In the genomic region with DNA sequence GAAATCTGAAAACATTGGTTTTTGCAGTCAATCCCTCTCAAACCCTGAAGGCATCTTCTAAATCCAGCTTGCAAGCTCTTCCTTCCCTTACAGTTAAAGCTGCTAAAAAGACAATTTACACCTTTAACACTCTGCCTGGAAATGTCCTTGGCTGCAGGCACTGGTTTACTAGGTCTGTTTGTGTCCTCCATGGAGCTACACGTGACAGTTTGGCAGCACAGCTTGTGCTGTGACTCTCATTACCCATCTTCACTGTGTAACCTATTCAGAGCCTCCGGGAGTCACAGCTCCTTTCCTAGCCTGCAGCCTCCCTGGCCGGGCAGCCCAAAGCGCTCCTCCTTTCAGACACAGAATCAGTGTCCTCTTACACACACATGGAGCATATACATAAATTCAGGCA, we compare ENCODE assay signal across 17 mouse cellular contexts. TPM values are rescaled to one million over a fixed set of nuclear protein-coding genes. Genes with fewer than 3 reads are reported as not detected.
DNase-seq lines count a peak whose midpoint lies in the region; ATAC-seq and TF ChIP-seq lines count a peak whose summit lies in the region.
"Had no signal": no experiment of that assay in that cellular context is flagged by ENCODE, and none has a peak within 500 bp of the region (broad histone marks: within the 10 kb centered on the region; RNA-seq: fewer than 3 reads in every experiment).

No protein-coding gene starts in this region.

- TF ChIP-seq POLR2A in kidney, adult 2 months (IDR thresholded peaks at IDR 0.05; ENCODE audit: low read depth, low read length): no peak

- no peak overlapping the region for H3K9ac ChIP-seq in heart, embryonic 12.5 days
- H3K9ac ChIP-seq: embryonic facial prominence, embryonic 12.5 days; forebrain, embryonic 13.5 days; liver, postnatal 0 days; midbrain, embryonic 12.5 days had no signal

- peak; percentile 67 to 69 for DNase-seq in heart, adult 18-20 months
- peak; percentile 56 for DNase-seq in kidney, adult 2 months
- DNase-seq in kidney, postnatal 10 days: no peak
- DNase-seq in layer of hippocampus, postnatal 36 days: peak; percentile 34 to 43
- no peak for DNase-seq in layer of hippocampus, adult 8-10 months (ENCODE audit: low spot score in 2 of 2)
- DNase-seq in ovary, postnatal 10 days (ENCODE audit: low spot score): no peak
- DNase-seq: cerebellum, postnatal 10 days; liver, postnatal 0 days; lung, postnatal 10 days had no signal

- H3K4me3 ChIP-seq in heart, embryonic 12.5 days: no peak overlapping the region
- no peak overlapping the region for H3K4me3 ChIP-seq in kidney, adult 2 months (ENCODE audit: insufficient read depth, low read depth, low read length)
- H3K4me3 ChIP-seq: embryonic facial prominence, embryonic 12.5 days; erythroblast, embryonic 14.5 days; forebrain, embryonic 13.5 days; limb, embryonic 10.5 days; midbrain, embryonic 12.5 days had no signal

- no peak overlapping the region for H3K4me2 ChIP-seq in heart, embryonic 12.5 days
- H3K4me2 ChIP-seq: embryonic facial prominence, embryonic 12.5 days; forebrain, embryonic 13.5 days; midbrain, embryonic 12.5 days had no signal

- 76% methylated on average over 4 of the region's 4 CpGs for WGBS in heart, embryonic 12.5 days
- WGBS in kidney, adult 2 months: 83% methylated on average over 4 of the region's 4 CpGs

- H3K9me3 ChIP-seq in heart, embryonic 12.5 days (replicated peaks): peaks cover 3% of the 10 kb centered on the region; the same call in 1 of the 2 replicates
- H3K9me3 ChIP-seq: embryonic facial prominence, embryonic 12.5 days; forebrain, embryonic 13.5 days; limb, embryonic 10.5 days; midbrain, embryonic 12.5 days had no signal

- peaks cover 8% of the 10 kb centered on the region for H3K4me1 ChIP-seq in heart, embryonic 12.5 days (replicated peaks)
- H3K4me1 ChIP-seq in kidney, adult 2 months (ENCODE audit: control insufficient read depth, insufficient read depth, low read length): no peaks in the 10 kb centered on the region
- H3K4me1 ChIP-seq: embryonic facial prominence, embryonic 12.5 days; forebrain, embryonic 13.5 days; limb, embryonic 10.5 days; midbrain, embryonic 12.5 days had no signal

- no peak overlapping the region for H3K27ac ChIP-seq in heart, embryonic 12.5 days (ENCODE audit: poor library complexity, severe bottlenecking)
- H3K27ac ChIP-seq in kidney, adult 2 months (ENCODE audit: insufficient read depth, low read depth, low read length): no peak overlapping the region
- H3K27ac ChIP-seq: embryonic facial prominence, embryonic 12.5 days; forebrain, embryonic 13.5 days; kidney, postnatal 0 days; limb, embryonic 10.5 days; midbrain, embryonic 12.5 days had no signal

- no peak for ATAC-seq in heart, embryonic 12.5 days (ENCODE audit: insufficient number of reproducible peaks, low FRiP score)
- ATAC-seq: forebrain, embryonic 13.5 days; hindbrain, embryonic 16.5 days; liver, postnatal 0 days had no signal

- TF ChIP-seq CTCF in kidney, adult 2 months (conservative IDR thresholded peaks at IDR 0.05; ENCODE audit: insufficient read depth, insufficient read length, low read depth, low read length): no peak

- 0 out of 2 replicates have a peak, but pooled peaks cover 3% of the 10 kb centered on the region for H3K27me3 ChIP-seq in heart, embryonic 12.5 days (replicated peaks)
- H3K27me3 ChIP-seq in kidney, adult 2 months (replicated peaks; ENCODE audit: control insufficient read depth, insufficient read depth, low read length): no peaks in the 10 kb centered on the region
- H3K27me3 ChIP-seq: embryonic facial prominence, embryonic 12.5 days; forebrain, embryonic 13.5 days; midbrain, embryonic 12.5 days had no signal

- H3K36me3 ChIP-seq in heart, embryonic 12.5 days: no peaks in the 10 kb centered on the region
- no peaks in the 10 kb centered on the region for H3K36me3 ChIP-seq in kidney, adult 2 months (ENCODE audit: control insufficient read depth, insufficient read depth, low read length)
- H3K36me3 ChIP-seq: embryonic facial prominence, embryonic 12.5 days; limb, embryonic 10.5 days; midbrain, embryonic 12.5 days had no signal

RNA-seq across cellular contexts. Expression of a gene that starts 8.5 kb away (rescaled TPM):
- total RNA-seq in heart, adult 18-20 months (2021): 1 to 10 TPM; 7.9 to 9.1 TPM
- 20.5 and 22.9 TPM in 2 replicates for polyA plus RNA-seq in heart, embryonic 12.5 days (2016; fragmentation: Nextera tagmentation; extraction: Ambion mirVana)
- polyA plus RNA-seq in kidney, adult 2 months (2012; rRNA removed): 60.5 and 68.0 TPM in 2 replicates
- total RNA-seq in layer of hippocampus, postnatal 36 days (2021): 100 to 1,000 TPM; 116 to 118 TPM
- total RNA-seq in layer of hippocampus, adult 8-10 months (2022): 100 to 1,000 TPM; 109 to 123 (median 113) TPM

Comparison
In these comparisons a context has a peak if more than half of its experiments do, and no peak if none do; other contexts are left out.
1. DNase-seq: peak in heart, adult 18-20 months (2 of 2), kidney, adult 2 months (single experiment) and layer of hippocampus, postnatal 36 days (2 of 2); none in kidney, postnatal 10 days (single experiment), layer of hippocampus, adult 8-10 months (0 of 2) and ovary, postnatal 10 days (single experiment).
2. RNA of a gene that starts 8.5 kb away (total RNA-seq): 116 to 118 TPM in layer of hippocampus, postnatal 36 days and 109 to 123 TPM in layer of hippocampus, adult 8-10 months; 7.9 to 9.1 TPM in heart, adult 18-20 months; every median in the first group is over 10 times any median in the second.